Mouse (Mus musculus) embryonic facial prominence, embryonic 14.5 days (tissue): Measurements from ENCODE around the gene Efna1. TPM values are rescaled to one million over a fixed set of nuclear protein-coding genes. Genes with fewer than 3 reads are reported as not detected.
A peak's percentile ranks its signal among the peaks of the same experiment; 100 is the strongest.

Experiments used
- ATAC-seq: fragments of 200-750 bp; cut with Nextera tagmentation; 2 replicates; pipeline ENCODE4 v1.8.0; 2017; ENCODE audit warnings: low read depth, moderate number of reproducible peaks, moderate TSS enrichment
- DNase-seq: peaks from one replicate; pipeline ENCODE4 v3.0.0-alpha.2; 2015; ENCODE audit warnings: low spot score
- H3K27ac ChIP-seq: fragments of 300-500 bp; sonication (generic); replicated peaks from 2 replicates; pipeline ENCODE4 v1.5.1; 2014; ENCODE audit warnings: low read depth, mild to moderate bottlenecking, low read length, moderate library complexity
- H3K27me3 ChIP-seq: fragments of 300-500 bp; sonication (generic); replicated peaks from 2 replicates; pipeline ENCODE4 v1.6.1; 2014; ENCODE audit warnings: low read length; ENCODE audit not compliant: control insufficient read depth, insufficient read depth
- H3K36me3 ChIP-seq: fragments of 300-500 bp; sonication (generic); 2 replicates; pipeline ENCODE4 v1.6.1; 2014; ENCODE audit warnings: low read length, mixed read lengths; ENCODE audit not compliant: control insufficient read depth, insufficient read depth
- H3K4me1 ChIP-seq: fragments of 300-500 bp; sonication (generic); 2 replicates; pipeline ENCODE4 v1.6.1; 2014; ENCODE audit warnings: antibody characterized with exemption, low read length; ENCODE audit not compliant: control insufficient read depth, insufficient read depth
- H3K4me2 ChIP-seq: fragments of 300-500 bp; sonication (generic); 2 replicates; pipeline ENCODE4 v1.6.1; 2014; ENCODE audit warnings: low read depth, mild to moderate bottlenecking, low read length, moderate library complexity, mixed read lengths
- H3K4me3 ChIP-seq: fragments of 300-500 bp; sonication (generic); 2 replicates; pipeline ENCODE4 v1.5.1; 2014; ENCODE audit warnings: low read depth, mild to moderate bottlenecking, low read length
- H3K9ac ChIP-seq: fragments of 300-500 bp; sonication (generic); 2 replicates; pipeline ENCODE4 v1.6.1; 2014; ENCODE audit warnings: low read depth, mild to moderate bottlenecking, low read length, moderate library complexity, mixed read lengths
- H3K9me3 ChIP-seq: fragments of 300-500 bp; sonication (generic); 2 replicates; pipeline ENCODE4 v1.6.1; 2016; ENCODE audit warnings: low read length; ENCODE audit not compliant: control insufficient read depth
- WGBS: fragments of 180-500 bp; shearing (Covaris S2); extraction: QIAGEN DNeasy Blood & Tissue Kit; methylation state at CpG from one replicate; pipeline ENCODE4 v1.1.7; 2014; 5-methylcytosine and 5-hydroxymethylcytosine counted together
- polyA plus RNA-seq: library from polyadenylated mRNA; unstranded; fragments of >200 nt; fragmentation: Nextera tagmentation; extraction: Ambion mirVana; gene quantifications from 2 replicates; pipeline ENCODE4 v1.2.1, GENCODE M21; 2014

Efna1 gene
- polyA plus RNA-seq, 1 experiment from 2014 or later: 33.8 TPM

DNA sequence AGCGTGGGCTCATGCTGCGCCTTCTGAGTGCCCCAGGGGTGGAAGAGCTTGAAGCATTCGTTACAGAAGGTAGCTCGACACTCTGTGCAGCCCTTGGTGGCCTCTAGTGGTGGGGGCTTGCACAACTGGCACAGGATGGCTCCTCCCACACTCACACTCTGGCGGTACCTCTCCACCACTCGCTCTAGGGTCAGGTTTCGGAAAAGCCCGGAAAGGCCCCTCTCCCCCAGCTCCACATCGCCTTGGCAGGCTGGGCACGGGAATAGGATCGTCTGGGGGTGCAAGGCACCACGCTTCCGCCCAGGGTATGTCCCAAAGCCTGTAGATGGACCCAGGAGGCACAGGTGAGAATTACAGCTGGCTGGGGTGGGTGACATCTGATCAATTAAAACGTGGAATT, 37.3 kb downstream of the Efna1 start:
- Histone ChIP-seq H3K4me1 (peaks cover 6% of the 10 kb centered on the region; the same call in 1 of the 2 replicates), H3K4me3 (peak overlapping the region; percentile 69), H3K27me3 (no peaks in the 10 kb centered on the region), H3K9ac (peak overlapping the region; percentile 40; the same call in 1 of the 2 replicates), H3K9me3 (no peaks in the 10 kb centered on the region), H3K4me2 (peak overlapping the region; percentile 65), H3K27ac (no peak overlapping the region), H3K36me3 (peaks cover 15% of the 10 kb centered on the region; the same call in 1 of the 2 replicates)
- ATAC-seq (peak; percentile 47; the same call in 1 of the 2 replicates), DNase-seq (peak; percentile 79)
- 13% methylated on average over 13 of the region's 14 CpGs for WGBS

- 75% methylated on average over 9 of the region's 9 CpGs for WGBS
- no peak for DNase-seq
- no peak overlapping the region for H3K9ac ChIP-seq
- H3K4me1 ChIP-seq: peaks cover 6% of the 10 kb centered on the region; the same call in 1 of the 2 replicates
- H3K27ac ChIP-seq: no peak overlapping the region
- no peak for ATAC-seq
- no peaks in the 10 kb centered on the region for H3K27me3 ChIP-seq
- no peak overlapping the region for H3K4me3 ChIP-seq
- H3K36me3 ChIP-seq: peaks cover 25% of the 10 kb centered on the region; the same call in 1 of the 2 replicates
- H3K4me2 ChIP-seq: no peak overlapping the region
- H3K9me3 ChIP-seq: no peaks in the 10 kb centered on the region
These were observed 38.5 kb downstream of the Efna1 start for GRCm38 (mm10) chr3:89242331-89242895.

GRCm38 (mm10) chr3:89238494-89238893, 42.4 kb downstream of the Efna1 start:
- Histone ChIP-seq H3K36me3 (peaks cover 37% of the 10 kb centered on the region; the same call in 1 of the 2 replicates), H3K4me3 (no peak overlapping the region), H3K4me2 (no peak overlapping the region), H3K4me1 (no peaks in the 10 kb centered on the region), H3K27me3 (no peaks in the 10 kb centered on the region), H3K9me3 (no peaks in the 10 kb centered on the region), H3K9ac (no peak overlapping the region), H3K27ac (no peak overlapping the region)
- DNase-seq (no peak), ATAC-seq (no peak)
- 74% methylated on average over 9 of the region's 12 CpGs for WGBS

- Histone ChIP-seq H3K9me3 (no peaks in the 10 kb centered on the region), H3K9ac (no peak overlapping the region), H3K36me3 (peaks cover 37% of the 10 kb centered on the region; the same call in 1 of the 2 replicates), H3K4me1 (no peaks in the 10 kb centered on the region), H3K4me2 (no peak overlapping the region), H3K4me3 (no peak overlapping the region), H3K27ac (no peak overlapping the region), H3K27me3 (no peaks in the 10 kb centered on the region)
- no peak for ATAC-seq
- DNase-seq: no peak
- WGBS: 92% methylated on average over 21 of the region's 21 CpGs
These were observed 43.3 kb downstream of the Efna1 start for GRCm38 (mm10) chr3:89237682-89238081.

DNA sequence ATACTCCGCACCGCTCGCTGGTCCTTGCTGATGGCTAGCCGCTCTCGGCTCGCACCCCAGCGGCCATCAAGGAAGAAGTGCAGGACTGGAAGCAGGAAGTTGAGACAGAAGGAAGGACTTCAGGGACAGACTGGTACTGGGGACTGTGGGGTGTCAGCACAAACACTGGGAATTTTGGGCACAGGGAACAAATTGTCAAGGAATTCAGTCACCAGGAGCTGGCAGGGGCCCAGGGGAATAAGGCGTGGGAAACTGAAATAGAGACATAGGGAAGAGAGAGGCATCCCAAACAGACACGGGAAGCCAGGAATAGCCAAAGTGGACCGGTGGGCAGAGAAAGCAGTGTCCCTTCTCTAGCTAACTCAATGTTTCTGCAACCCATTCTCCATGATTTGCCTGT, 44.4 kb downstream of the Efna1 start:
- Histone ChIP-seq H3K4me2 (no peak overlapping the region), H3K9ac (no peak overlapping the region), H3K9me3 (no peaks in the 10 kb centered on the region), H3K4me3 (no peak overlapping the region), H3K27ac (no peak overlapping the region), H3K4me1 (no peaks in the 10 kb centered on the region), H3K36me3 (peaks cover 31% of the 10 kb centered on the region; the same call in 1 of the 2 replicates), H3K27me3 (no peaks in the 10 kb centered on the region)
- 87% methylated on average over 10 of the region's 10 CpGs for WGBS
- no peak for DNase-seq
- no peak for ATAC-seq

DNA sequence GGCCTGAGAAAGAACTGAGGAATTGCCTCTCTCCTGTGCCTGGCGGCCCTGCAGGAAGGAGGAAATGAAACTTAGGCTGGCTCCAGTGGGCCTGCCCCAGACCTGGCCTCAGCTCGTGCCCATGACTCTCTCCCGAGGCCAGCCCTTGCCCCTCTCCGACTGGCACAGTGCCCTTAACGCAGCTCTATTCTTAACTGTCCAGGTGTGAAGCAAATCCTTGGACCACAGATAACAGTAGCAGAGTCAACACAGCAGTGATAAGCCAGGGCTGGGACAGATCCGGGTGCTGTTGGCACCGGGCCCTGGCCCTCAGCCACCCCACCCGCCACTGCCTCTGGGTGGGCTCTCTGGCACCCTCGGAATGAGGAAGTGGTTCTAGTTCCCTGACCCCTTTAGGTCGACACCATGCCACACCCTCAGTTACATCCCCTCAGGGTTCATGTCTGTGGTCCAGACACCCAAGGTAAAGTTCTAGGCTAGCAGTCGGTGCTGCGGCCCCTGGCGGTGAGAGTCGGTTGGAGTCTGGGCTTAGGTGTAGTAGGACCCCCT, 47.3 kb downstream of the Efna1 start:
- Histone ChIP-seq H3K4me3 (no peak overlapping the region), H3K9ac (no peak overlapping the region), H3K27ac (no peak overlapping the region), H3K36me3 (peaks cover 22% of the 10 kb centered on the region; the same call in 1 of the 2 replicates), H3K9me3 (no peaks in the 10 kb centered on the region), H3K4me2 (no peak overlapping the region), H3K27me3 (no peaks in the 10 kb centered on the region), H3K4me1 (0 out of 2 replicates have a peak, but pooled peaks cover 2% of the 10 kb centered on the region)
- no peak for ATAC-seq
- WGBS: 74% methylated on average over 13 of the region's 14 CpGs
- no peak for DNase-seq

GRCm38 (mm10) chr3:89232614-89233013, 48.3 kb downstream of the Efna1 start:
- DNase-seq: no peak
- Histone ChIP-seq H3K9ac (no peak overlapping the region), H3K4me1 (0 out of 2 replicates have a peak, but pooled peaks cover 6% of the 10 kb centered on the region), H3K27me3 (no peaks in the 10 kb centered on the region), H3K27ac (no peak overlapping the region), H3K9me3 (no peaks in the 10 kb centered on the region), H3K36me3 (0 out of 2 replicates have a peak, but pooled peaks cover 14% of the 10 kb centered on the region), H3K4me2 (no peak overlapping the region), H3K4me3 (no peak overlapping the region)
- 60% methylated on average over 5 of the region's 6 CpGs for WGBS
- ATAC-seq: no peak

DNA sequence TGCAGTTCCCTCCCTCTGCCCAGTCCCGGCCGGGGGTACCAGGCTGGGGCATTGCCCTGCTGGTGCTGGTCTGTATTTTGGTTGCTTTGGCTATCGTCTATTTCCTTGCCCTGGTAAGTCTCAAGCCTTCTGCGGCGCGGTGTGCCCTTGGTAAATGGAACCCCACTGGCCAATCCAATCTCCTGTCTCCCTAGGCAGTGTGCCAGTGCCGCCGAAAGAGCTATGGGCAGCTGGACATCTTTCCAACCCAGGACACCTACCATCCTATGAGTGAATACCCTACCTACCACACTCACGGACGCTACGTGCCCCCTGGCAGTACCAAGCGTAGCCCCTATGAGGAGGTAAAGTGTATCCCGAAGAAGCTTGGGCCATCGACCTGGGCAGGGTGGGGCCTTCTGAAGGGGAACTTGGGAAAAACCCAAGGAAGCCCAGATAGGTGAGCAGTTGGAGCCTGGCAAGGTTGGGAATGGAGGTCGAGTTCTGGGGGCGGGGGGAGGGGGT, 49.1 kb downstream of the Efna1 start:
- DNase-seq (no peak), ATAC-seq (no peak)
- 0 out of 2 replicates have a peak, but pooled peaks cover 9% of the 10 kb centered on the region for H3K36me3 ChIP-seq
- no peaks in the 10 kb centered on the region for H3K9me3 ChIP-seq
- H3K4me1 ChIP-seq: peaks cover 9% of the 10 kb centered on the region
- no peak overlapping the region for H3K9ac ChIP-seq
- no peak overlapping the region for H3K4me3 ChIP-seq
- 77% methylated on average over 16 of the region's 16 CpGs for WGBS
- H3K4me2 ChIP-seq: no peak overlapping the region
- no peak overlapping the region for H3K27ac ChIP-seq
- no peaks in the 10 kb centered on the region for H3K27me3 ChIP-seq
